Mouse (Mus musculus): ENCODE results near the gene B4galnt2. TPM values are rescaled to one million over a fixed set of nuclear protein-coding genes. Genes with fewer than 3 reads are reported as not detected.

B4galnt2 gene
- polyA plus RNA-seq, 1 experiment: not detected

- DNase-seq (ENCODE audit: extremely low spot score in 1 of 2, low spot score in 1 of 2): no peak
Measured at GRCm38 (mm10) chr11:95842074-95842681, 72.5 kb downstream of the B4galnt2 start, which contains the start of gene Abi3. Abi3 (minus strand) TSS chr11:95842476.

GRCm38 (mm10) chr11:95841498-95841830 is 73.2 kb downstream of the B4galnt2 start:
- no peak for DNase-seq (ENCODE audit: extremely low spot score in 1 of 2, low spot score in 1 of 2)

GRCm38 (mm10) chr11:95840694-95841497 is 73.8 kb downstream of the B4galnt2 start:
- no peak for DNase-seq (ENCODE audit: extremely low spot score in 1 of 2, low spot score in 1 of 2)

GRCm38 (mm10) chr11:95838999-95839868 is 75.5 kb downstream of the B4galnt2 start:
- DNase-seq (ENCODE audit: extremely low spot score in 1 of 2, low spot score in 1 of 2): no peak

- DNase-seq (ENCODE audit: extremely low spot score in 1 of 2, low spot score in 1 of 2): no peak
Measured at GRCm38 (mm10) chr11:95838598-95838997, 76.1 kb downstream of the B4galnt2 start.

GRCm38 (mm10) chr11:95837059-95837458 is 77.6 kb downstream of the B4galnt2 start, which contains the start of gene Gngt2:
Gngt2 (plus strand) TSS chr11:95837216.
- no peak for DNase-seq (ENCODE audit: extremely low spot score in 1 of 2, low spot score in 1 of 2)

GRCm38 (mm10) chr11:95836433-95836832 is 78.3 kb downstream of the B4galnt2 start:
- DNase-seq (ENCODE audit: extremely low spot score in 1 of 2, low spot score in 1 of 2): no peak

GRCm38 (mm10) chr11:95835832-95836231 is 78.9 kb downstream of the B4galnt2 start:
- no peak for DNase-seq (ENCODE audit: extremely low spot score in 1 of 2, low spot score in 1 of 2)

- no peak for DNase-seq (ENCODE audit: extremely low spot score in 1 of 2, low spot score in 1 of 2)
Measured at GRCm38 (mm10) chr11:95834742-95835710, 79.7 kb downstream of the B4galnt2 start.

GRCm38 (mm10) chr11:95834143-95834667 is 80.5 kb downstream of the B4galnt2 start:
- peak in 1 of 2 experiments; percentile 50 for DNase-seq (ENCODE audit: extremely low spot score in 1 of 2, low spot score in 1 of 2)

- DNase-seq (ENCODE audit: extremely low spot score in 1 of 2, low spot score in 1 of 2): no peak
Measured at GRCm38 (mm10) chr11:95833631-95834142, 81.0 kb downstream of the B4galnt2 start.

- DNase-seq (ENCODE audit: extremely low spot score in 1 of 2, low spot score in 1 of 2): no peak
Measured at GRCm38 (mm10) chr11:95833006-95833570, 81.6 kb downstream of the B4galnt2 start.

- no peak for DNase-seq (ENCODE audit: extremely low spot score in 1 of 2, low spot score in 1 of 2)
Measured at GRCm38 (mm10) chr11:95832129-95833005, 82.3 kb downstream of the B4galnt2 start.

GRCm38 (mm10) chr11:95831641-95832040 is 83.0 kb downstream of the B4galnt2 start:
- DNase-seq (ENCODE audit: extremely low spot score in 1 of 2, low spot score in 1 of 2): no peak

GRCm38 (mm10) chr11:95831276-95831619 is 83.4 kb downstream of the B4galnt2 start:
- DNase-seq (ENCODE audit: extremely low spot score in 1 of 2, low spot score in 1 of 2): no peak

- DNase-seq (ENCODE audit: extremely low spot score in 1 of 2, low spot score in 1 of 2): no peak
Measured at GRCm38 (mm10) chr11:95830411-95831275, 84.0 kb downstream of the B4galnt2 start.

GRCm38 (mm10) chr11:95829526-95830050 is 85.1 kb downstream of the B4galnt2 start:
- DNase-seq (ENCODE audit: extremely low spot score in 1 of 2, low spot score in 1 of 2): no peak

Measured in frontal cortex, adult 2 months (tissue).